Mouse (Mus musculus) liver, embryonic 15.5 days (tissue): Measurements from ENCODE around the gene Idh2. TPM values are rescaled to one million over a fixed set of nuclear protein-coding genes. Genes with fewer than 3 reads are reported as not detected.

Experiments
- ATAC-seq: fragments of 200-750 bp; cut with Nextera tagmentation; 2 replicates; pipeline ENCODE4 v1.8.0; 2017; ENCODE audit warnings: moderate number of reproducible peaks, mild to moderate bottlenecking, moderate library complexity; ENCODE audit not compliant: insufficient read depth
- H3K27ac ChIP-seq: fragments of 300-500 bp; sonication (generic); replicated peaks from 2 replicates; pipeline ENCODE4 v1.5.1; 2015; ENCODE audit warnings: mild to moderate bottlenecking, inconsistent platforms
- H3K27me3 ChIP-seq: fragments of 300-500 bp; sonication (generic); 2 replicates; pipeline ENCODE4 v1.6.1; 2015; ENCODE audit warnings: mild to moderate bottlenecking, inconsistent platforms
- H3K36me3 ChIP-seq: fragments of 300-500 bp; sonication (generic); replicated peaks from 2 replicates; pipeline ENCODE4 v1.6.1; 2015; ENCODE audit warnings: moderate library complexity, mild to moderate bottlenecking, inconsistent platforms
- H3K4me1 ChIP-seq: fragments of 300-500 bp; sonication (generic); replicated peaks from 2 replicates; pipeline ENCODE4 v1.6.1; 2015; ENCODE audit warnings: inconsistent platforms
- H3K4me2 ChIP-seq: fragments of 300-500 bp; sonication (generic); 2 replicates; pipeline ENCODE4 v1.6.1; 2015; ENCODE audit warnings: moderate library complexity, mild to moderate bottlenecking, inconsistent platforms
- H3K4me3 ChIP-seq: fragments of 300-500 bp; sonication (generic); replicated peaks from 2 replicates; pipeline ENCODE4 v1.5.1; 2015; ENCODE audit warnings: mild to moderate bottlenecking, inconsistent platforms
- H3K9ac ChIP-seq: fragments of 300-500 bp; sonication (generic); 2 replicates; pipeline ENCODE4 v1.6.1; 2015; ENCODE audit warnings: moderate library complexity, mild to moderate bottlenecking, inconsistent platforms
- H3K9me3 ChIP-seq: fragments of 300-500 bp; sonication (generic); replicated peaks from 2 replicates; pipeline ENCODE4 v1.6.1; 2016; ENCODE audit warnings: inconsistent platforms
- WGBS: fragments of 180-500 bp; shearing (Covaris S2); methylation state at CpG from one replicate; pipeline ENCODE4 v1.1.7; 2015; ENCODE audit warnings: mixed read lengths; ENCODE audit not compliant: insufficient replicate concordance; 5-methylcytosine and 5-hydroxymethylcytosine counted together
- polyA plus RNA-seq: library from polyadenylated mRNA; unstranded; fragments of >200 nt; fragmentation: Nextera tagmentation; extraction: Ambion mirVana; gene quantifications from 2 replicates; pipeline ENCODE4 v1.2.1, GENCODE M21; 2015

Idh2 gene
- polyA plus RNA-seq, 1 experiment from 2014 or later, result 175 TPM

GRCm38 (mm10) chr7:80081586-80082554 lies 33.3 kb downstream of the Idh2 start:
- 80% methylated on average over 42 of the region's 42 CpGs for WGBS

GRCm38 (mm10) chr7:80078792-80079301 lies 36.3 kb downstream of the Idh2 start:
- H3K9me3 ChIP-seq, result no peaks in the 10 kb centered on the region
- 7% methylated on average over 14 of the region's 14 CpGs for WGBS
- no peaks in the 10 kb centered on the region for H3K27me3 ChIP-seq
- H3K27ac ChIP-seq, result peak overlapping the region; percentile 58
- no peak overlapping the region for H3K4me3 ChIP-seq
- no peak overlapping the region for H3K9ac ChIP-seq
- peak overlapping the region; percentile 29 for H3K4me2 ChIP-seq
- H3K36me3 ChIP-seq, result peaks cover 25% of the 10 kb centered on the region
- peak; percentile 33 for ATAC-seq
- peaks cover 72% of the 10 kb centered on the region for H3K4me1 ChIP-seq

More at GRCm38 (mm10) chr7:80081586-80082554, 33.3 kb downstream of the Idh2 start:
- Histone ChIP-seq H3K36me3 (peaks cover 36% of the 10 kb centered on the region), H3K4me1 (peaks cover 42% of the 10 kb centered on the region), H3K9me3 (no peaks in the 10 kb centered on the region), H3K27ac (no peak overlapping the region), H3K4me3 (no peak overlapping the region), H3K4me2 (no peak overlapping the region), H3K9ac (no peak overlapping the region), H3K27me3 (no peaks in the 10 kb centered on the region)
- no peak for ATAC-seq

GRCm38 (mm10) chr7:80077801-80078200 lies 37.4 kb downstream of the Idh2 start:
- 49% methylated on average over 9 of the region's 9 CpGs for WGBS
- 0 out of 2 replicates have a peak overlapping the region, but pooled peaks have one; percentile 16 for H3K27ac ChIP-seq
- peaks cover 80% of the 10 kb centered on the region for H3K4me1 ChIP-seq
- peak; percentile 10; the same call in 1 of the 2 replicates for ATAC-seq
- peaks cover 15% of the 10 kb centered on the region for H3K36me3 ChIP-seq
- no peaks in the 10 kb centered on the region for H3K9me3 ChIP-seq
- H3K4me2 ChIP-seq, result no peak overlapping the region
- H3K27me3 ChIP-seq, result no peaks in the 10 kb centered on the region
- no peak overlapping the region for H3K9ac ChIP-seq
- no peak overlapping the region for H3K4me3 ChIP-seq

GRCm38 (mm10) chr7:80076961-80077716 lies 38.1 kb downstream of the Idh2 start:
- Histone ChIP-seq H3K4me1 (peaks cover 80% of the 10 kb centered on the region), H3K4me2 (no peak overlapping the region), H3K9me3 (no peaks in the 10 kb centered on the region), H3K9ac (no peak overlapping the region), H3K27ac (no peak overlapping the region), H3K36me3 (peaks cover 9% of the 10 kb centered on the region), H3K27me3 (no peaks in the 10 kb centered on the region), H3K4me3 (no peak overlapping the region)
- ATAC-seq, result no peak
- WGBS, result 54% methylated on average over 6 of the region's 6 CpGs

GRCm38 (mm10) chr7:80075946-80076583 lies 39.1 kb downstream of the Idh2 start:
- WGBS, result 29% methylated on average over 3 of the region's 4 CpGs
- H3K4me3 ChIP-seq, result no peak overlapping the region
- no peaks in the 10 kb centered on the region for H3K9me3 ChIP-seq
- H3K9ac ChIP-seq, result no peak overlapping the region
- peaks cover 74% of the 10 kb centered on the region for H3K4me1 ChIP-seq
- 0 out of 2 replicates have a peak overlapping the region, but pooled peaks have one; percentile 29 for H3K4me2 ChIP-seq
- peak overlapping the region; percentile 63; the same call in 1 of the 2 replicates for H3K27ac ChIP-seq
- H3K27me3 ChIP-seq, result no peaks in the 10 kb centered on the region
- no peak for ATAC-seq
- H3K36me3 ChIP-seq, result no peaks in the 10 kb centered on the region

- Histone ChIP-seq H3K27ac (peak overlapping the region; percentile 63), H3K9me3 (no peaks in the 10 kb centered on the region), H3K27me3 (no peaks in the 10 kb centered on the region), H3K4me2 (peak overlapping the region; percentile 29), H3K4me3 (no peak overlapping the region), H3K36me3 (no peaks in the 10 kb centered on the region), H3K4me1 (peaks cover 75% of the 10 kb centered on the region), H3K9ac (no peak overlapping the region)
- ATAC-seq, result peak; percentile 68
- WGBS, result 11% methylated on average over 5 of the region's 5 CpGs
Observed at GRCm38 (mm10) chr7:80074921-80075441, 40.2 kb downstream of the Idh2 start.

- no peak for ATAC-seq
- Histone ChIP-seq H3K27ac (peak overlapping the region; percentile 63; the same call in 1 of the 2 replicates), H3K4me3 (no peak overlapping the region), H3K4me2 (no peak overlapping the region), H3K9ac (no peak overlapping the region), H3K9me3 (no peaks in the 10 kb centered on the region), H3K27me3 (no peaks in the 10 kb centered on the region), H3K36me3 (no peaks in the 10 kb centered on the region), H3K4me1 (peaks cover 71% of the 10 kb centered on the region)
- WGBS, result 67% methylated on average over 8 of the region's 8 CpGs
Observed at GRCm38 (mm10) chr7:80073506-80073905, 41.7 kb downstream of the Idh2 start.

- no peaks in the 10 kb centered on the region for H3K36me3 ChIP-seq
- peaks cover 61% of the 10 kb centered on the region for H3K4me1 ChIP-seq
- H3K4me2 ChIP-seq, result no peak overlapping the region
- ATAC-seq, result no peak
- H3K9ac ChIP-seq, result no peak overlapping the region
- no peaks in the 10 kb centered on the region for H3K9me3 ChIP-seq
- no peak overlapping the region for H3K4me3 ChIP-seq
- H3K27ac ChIP-seq, result no peak overlapping the region
- no peaks in the 10 kb centered on the region for H3K27me3 ChIP-seq
- WGBS, result 74% methylated on average over 6 of the region's 6 CpGs
Observed at GRCm38 (mm10) chr7:80072297-80072696, 42.9 kb downstream of the Idh2 start.

GRCm38 (mm10) chr7:80071209-80071608 lies 44.0 kb downstream of the Idh2 start:
- no peaks in the 10 kb centered on the region for H3K9me3 ChIP-seq
- no peak for ATAC-seq
- no peak overlapping the region for H3K4me3 ChIP-seq
- H3K9ac ChIP-seq, result no peak overlapping the region
- H3K4me1 ChIP-seq, result peaks cover 50% of the 10 kb centered on the region
- 53% methylated on average over 9 of the region's 9 CpGs for WGBS
- H3K36me3 ChIP-seq, result no peaks in the 10 kb centered on the region
- H3K27me3 ChIP-seq, result no peaks in the 10 kb centered on the region
- no peak overlapping the region for H3K27ac ChIP-seq
- H3K4me2 ChIP-seq, result no peak overlapping the region

GRCm38 (mm10) chr7:80069615-80070327 lies 45.4 kb downstream of the Idh2 start:
- Histone ChIP-seq H3K36me3 (no peaks in the 10 kb centered on the region), H3K4me3 (no peak overlapping the region), H3K27me3 (no peaks in the 10 kb centered on the region), H3K4me2 (no peak overlapping the region), H3K9ac (no peak overlapping the region), H3K4me1 (peaks cover 39% of the 10 kb centered on the region), H3K9me3 (no peaks in the 10 kb centered on the region), H3K27ac (no peak overlapping the region)
- peak; percentile 19; the same call in 1 of the 2 replicates for ATAC-seq
- WGBS, result 17% methylated on average over 13 of the region's 13 CpGs
